Mouse (Mus musculus): ENCODE data around the gene Adgrf5.
"Not testable (repeated sequence)": the region's sequence is repeated elsewhere in the genome, so short reads cannot be mapped to it uniquely, and the experiment has no call there.

Adgrf5 gene

DNA sequence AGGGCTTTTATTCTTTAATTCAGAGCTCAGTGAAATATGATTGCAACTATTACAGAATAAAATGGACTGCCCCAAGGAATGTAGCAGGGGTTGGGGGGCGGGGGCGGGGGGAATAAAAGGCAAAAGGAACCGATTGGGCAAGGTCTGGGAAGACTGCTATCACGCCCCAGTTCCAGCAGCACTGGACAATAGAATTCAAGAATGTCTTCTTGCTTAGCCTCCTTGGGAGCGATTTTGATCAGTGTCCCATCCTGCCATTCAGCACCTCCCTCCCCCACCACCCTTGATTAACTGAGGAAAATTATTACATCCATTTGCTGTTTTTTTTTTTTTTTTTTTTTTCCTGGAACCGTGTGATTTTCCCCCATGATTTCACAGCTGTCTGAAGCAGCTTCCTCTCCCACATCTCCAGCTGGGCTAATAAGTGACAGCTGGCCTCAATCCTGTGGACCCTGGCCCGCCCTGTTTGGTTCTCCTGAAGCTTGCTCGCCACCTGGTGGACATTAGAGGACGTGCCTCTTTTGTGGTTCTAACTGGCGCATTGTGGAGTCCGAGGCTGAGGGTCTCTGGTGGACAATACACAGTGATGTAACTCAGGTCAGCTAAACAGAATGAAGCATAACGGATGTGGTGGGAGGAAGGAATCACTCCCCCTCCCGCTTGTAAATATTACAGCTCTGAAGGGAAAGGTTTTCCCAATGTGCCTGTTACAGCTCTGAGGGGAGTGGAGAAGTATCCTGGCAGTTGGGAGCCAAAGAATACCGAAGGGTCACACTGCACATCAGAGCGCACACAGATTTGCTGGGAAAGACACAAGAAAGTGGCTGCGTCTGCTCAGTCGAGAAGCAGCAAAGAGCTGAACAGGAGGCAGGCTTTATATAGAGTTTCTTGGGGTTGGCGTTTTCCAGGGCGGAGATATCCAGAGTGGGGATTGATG is 100.3 kb downstream of the Adgrf5 start:
- peak; percentile 79 for DNase-seq (ENCODE audit: low read depth, low spot score)

DNA sequence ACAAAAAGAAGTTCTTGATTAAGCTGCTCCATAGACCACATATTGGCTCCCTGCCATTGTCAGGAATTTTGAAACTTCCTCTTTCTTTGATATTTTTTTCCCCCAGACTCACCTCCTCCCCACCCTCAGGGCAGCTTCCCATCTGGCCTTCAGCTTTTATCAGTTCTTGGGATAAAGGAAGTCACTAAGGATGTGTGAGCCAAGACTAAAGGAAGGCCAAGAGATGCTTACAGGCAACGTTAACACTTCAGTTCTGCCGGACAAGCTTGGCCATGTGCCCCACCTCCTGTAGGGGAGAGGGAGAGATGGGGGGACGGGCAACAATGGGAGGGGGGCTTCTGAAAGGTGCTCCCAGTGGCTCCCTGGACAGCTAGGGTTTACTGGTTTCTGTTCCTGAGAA is 109.8 kb downstream of the Adgrf5 start:
- DNase-seq (ENCODE audit: low read depth, low spot score) = no peak

DNA sequence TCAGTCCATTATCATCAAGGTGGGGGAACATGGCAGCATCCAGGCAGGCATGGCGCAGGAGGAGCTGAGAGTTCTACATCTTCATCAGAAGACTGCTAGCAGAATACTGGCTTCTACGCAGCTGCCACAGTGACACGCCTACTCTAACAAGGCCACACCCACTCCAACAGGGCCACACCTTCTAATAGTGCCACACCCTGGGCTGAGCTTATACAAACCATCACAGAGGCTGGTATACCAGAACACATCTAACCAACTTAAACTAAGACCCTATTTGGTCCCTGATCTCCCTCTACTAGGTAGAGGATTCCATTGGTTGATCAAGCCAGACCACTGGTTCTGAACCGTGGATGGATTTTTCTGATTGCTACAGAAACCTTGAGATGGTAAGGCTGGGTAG is 112.3 kb downstream of the Adgrf5 start:
- no peak for DNase-seq (ENCODE audit: low read depth, low spot score)

DNA sequence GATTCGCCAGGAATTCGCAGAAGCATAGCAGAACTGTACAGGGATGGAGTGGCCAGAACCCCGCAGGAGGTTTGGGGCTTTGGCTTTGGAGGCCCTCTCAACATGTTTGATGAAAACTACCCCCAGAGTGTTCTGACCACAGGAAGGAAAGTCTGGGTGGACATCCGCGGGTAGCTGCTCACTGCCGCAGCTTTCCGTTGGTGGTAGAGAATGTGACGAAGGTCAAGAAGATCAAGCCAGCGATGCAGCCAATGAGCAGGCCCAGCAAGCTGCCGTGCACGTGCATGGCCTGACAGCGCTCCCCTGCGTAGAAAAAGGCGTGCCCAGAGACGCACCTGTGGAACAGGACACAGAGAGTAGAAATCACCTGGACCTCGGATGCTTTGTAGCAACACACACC is 114.5 kb downstream of the Adgrf5 start:
- no peak for DNase-seq (ENCODE audit: low read depth, low spot score)

DNA sequence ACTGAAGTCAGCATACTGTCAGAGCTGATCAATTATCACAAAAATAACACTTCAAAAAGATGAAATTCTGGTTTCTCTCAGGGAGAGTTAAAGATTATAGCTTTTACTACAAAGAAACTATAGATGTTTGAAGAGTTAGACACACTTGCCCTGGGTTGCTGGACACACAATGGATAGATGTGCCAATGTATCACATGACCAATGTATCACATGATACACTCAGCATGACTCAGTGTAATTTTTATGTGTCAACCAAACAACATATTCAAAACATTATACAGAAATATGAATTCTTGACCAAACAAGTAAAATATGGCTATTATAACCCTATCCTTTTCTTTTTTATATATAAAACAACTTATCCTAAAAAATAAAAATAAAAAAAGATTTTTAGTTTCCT is 117.4 kb downstream of the Adgrf5 start:
- no peak for DNase-seq (ENCODE audit: low read depth, low spot score)

DNA sequence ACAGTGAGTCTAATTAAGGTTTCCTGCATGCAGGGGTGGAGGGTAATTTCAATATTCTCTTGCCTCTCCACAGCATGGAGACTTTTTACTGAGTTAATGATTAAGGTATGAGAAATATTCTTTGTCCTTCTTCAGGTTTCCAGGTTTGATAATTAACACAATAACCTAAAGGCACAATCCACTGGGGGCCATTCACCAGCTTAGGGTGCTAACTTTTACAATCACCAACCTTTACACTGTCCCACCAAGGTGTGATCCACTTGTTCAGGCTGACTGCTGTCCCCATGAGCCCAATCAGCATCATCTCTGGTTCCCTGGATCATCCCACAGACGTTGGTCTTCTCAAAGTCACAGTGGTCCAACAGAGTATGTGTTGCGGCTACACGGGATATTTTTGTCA is 125.7 kb downstream of the Adgrf5 start:
- no peak for DNase-seq (ENCODE audit: low read depth, low spot score)

DNA sequence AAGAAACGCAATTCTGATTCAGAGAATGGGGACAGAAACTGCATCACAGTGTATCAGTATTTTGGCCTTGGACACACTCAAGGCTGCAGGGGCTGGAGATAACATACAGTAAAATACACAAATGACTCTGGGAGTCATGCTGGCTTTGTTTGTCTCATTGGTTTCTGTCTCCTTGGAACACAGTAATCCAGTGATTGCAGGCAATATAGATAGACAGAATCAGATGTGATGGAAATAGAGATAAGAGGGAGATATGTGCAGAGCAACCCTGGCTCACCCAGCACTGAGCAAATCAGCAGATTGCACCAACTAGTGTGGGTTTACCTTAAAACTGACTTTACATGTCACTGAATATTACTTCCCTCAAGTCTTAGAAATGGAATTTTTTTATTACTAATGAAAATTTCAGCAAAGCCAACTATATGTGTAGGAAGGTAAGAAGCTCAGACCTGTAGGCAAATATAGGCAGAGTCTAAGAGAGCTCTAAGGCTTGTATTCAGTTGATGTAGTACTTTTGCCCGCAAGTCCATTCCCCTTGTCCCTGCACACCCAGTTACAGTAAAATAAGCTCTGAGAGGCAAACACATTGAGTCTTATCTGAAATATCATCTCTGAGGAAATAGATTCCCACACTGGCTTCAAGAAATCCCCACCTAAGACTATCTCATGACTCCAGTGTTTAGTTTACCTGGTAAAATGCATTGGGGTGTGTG is 128.3 kb downstream of the Adgrf5 start:
- no peak for DNase-seq (ENCODE audit: low read depth, low spot score)

DNA sequence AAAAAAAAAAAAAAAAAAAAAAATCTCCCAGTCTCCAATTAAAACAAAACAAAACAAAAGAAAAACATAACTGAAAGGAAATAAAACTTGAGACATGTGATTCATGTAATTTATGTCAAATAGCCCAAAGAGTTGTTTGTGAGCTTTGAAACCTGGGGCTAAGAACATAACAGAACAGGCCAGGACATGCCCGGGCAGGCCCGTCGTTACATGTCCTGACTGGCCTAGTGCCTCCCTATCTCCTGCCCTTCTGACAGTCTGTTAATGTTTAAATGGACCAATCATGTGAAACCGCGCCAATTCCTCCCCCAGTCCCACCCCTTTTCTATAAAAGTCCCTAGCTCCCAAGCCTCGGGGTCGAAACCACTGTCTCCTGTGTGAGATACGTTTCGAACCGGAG is 130.1 kb downstream of the Adgrf5 start:
- not testable (repeated sequence) for DNase-seq (ENCODE audit: low read depth, low spot score)

DNA sequence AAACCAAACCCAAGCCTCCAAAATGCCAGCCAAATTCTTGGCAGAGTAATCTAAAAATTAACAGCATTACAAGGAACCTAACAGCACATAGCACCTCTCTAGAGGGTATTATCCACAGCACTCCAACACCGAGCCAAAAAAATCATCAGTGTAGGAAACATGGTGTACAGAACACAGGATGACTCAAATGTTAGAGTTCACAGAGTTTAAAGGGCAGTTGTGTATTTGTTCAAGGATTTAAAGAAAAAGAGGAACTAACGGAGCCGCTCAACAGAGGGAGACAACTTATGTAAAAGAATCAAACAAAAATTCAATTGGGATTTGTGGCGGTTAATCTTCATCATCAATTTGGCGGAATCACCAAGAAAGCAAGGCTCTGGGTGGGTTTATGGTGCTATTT is 135.3 kb downstream of the Adgrf5 start:
- DNase-seq (ENCODE audit: low read depth, low spot score) = no peak

DNA sequence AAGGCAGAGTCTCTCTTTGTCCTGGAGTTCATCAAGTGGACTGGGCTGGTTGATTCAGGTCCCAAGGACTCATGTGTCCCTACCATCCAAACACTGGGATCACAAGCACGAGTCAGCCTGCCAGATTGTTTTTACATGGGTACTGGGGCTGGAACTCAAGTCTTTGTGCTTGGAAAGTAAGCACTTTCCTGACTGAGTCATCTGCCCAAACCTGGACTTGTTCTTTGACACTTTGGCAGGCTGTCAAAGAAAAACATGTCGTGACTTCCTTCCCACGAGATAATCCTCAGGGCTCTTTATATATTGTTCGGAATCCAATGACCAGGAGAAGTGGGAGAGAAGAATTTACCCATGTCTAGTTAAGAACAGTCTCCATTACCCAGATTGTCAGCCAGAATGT is 137.3 kb downstream of the Adgrf5 start:
- DNase-seq (ENCODE audit: low read depth, low spot score) = no peak

DNA sequence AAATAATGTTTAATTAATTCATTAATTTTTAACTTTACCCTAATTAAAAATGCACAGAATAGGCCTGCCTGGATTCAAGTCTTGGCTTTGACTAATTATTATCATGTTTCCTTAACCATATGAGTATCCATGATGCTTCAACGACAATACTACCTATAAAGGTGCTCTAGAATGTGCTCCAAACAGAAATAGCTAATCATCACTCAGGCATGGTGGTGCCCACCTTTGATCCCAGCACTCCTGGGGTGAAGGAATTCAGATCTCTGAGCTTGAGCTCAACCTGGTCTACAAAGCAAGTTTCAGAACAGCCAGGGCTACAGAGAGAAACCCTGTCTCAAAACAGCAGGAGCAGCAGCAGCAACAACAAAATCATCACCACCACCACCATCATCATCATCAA is 140.3 kb downstream of the Adgrf5 start:
- DNase-seq (ENCODE audit: low read depth, low spot score) = no peak

DNA sequence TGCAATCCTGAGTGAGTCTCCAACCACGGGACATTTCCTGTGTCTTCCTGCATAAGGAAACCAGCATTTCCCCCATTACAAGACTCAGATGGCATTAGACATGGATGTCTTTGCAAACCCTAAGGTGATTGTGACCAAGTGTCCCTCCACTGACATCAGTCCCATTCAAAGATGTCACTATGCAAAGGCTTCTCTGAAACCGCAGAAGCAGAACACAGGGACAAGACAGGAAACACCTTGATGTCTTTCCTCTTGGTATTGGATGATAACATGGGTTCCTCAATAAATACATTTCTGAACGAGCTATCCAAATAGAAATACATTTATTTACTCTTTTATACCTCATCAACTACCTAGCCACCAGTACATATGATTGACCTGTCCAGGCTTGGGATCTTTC is 141.0 kb downstream of the Adgrf5 start:
- DNase-seq (ENCODE audit: low read depth, low spot score) = no peak

DNA sequence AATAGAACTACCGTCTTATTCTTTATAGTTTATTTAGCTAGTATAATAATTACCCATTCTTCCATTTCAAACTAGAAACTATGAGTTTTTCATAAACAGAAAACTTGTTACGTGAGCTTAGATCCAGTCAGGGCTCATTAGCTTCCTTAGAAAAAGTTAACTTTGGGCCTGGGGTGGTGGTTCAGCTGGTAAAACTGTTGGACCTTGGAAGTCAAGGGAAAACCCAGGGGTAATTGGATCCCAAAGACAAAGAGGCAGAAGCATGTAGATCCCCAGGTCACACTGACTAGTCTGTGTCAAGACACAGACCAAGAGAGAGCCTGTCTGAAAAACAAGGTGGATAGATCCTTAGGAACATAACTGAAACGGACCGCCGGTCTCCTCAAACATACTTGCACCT is 141.4 kb downstream of the Adgrf5 start:
- no peak for DNase-seq (ENCODE audit: low read depth, low spot score)

DNA sequence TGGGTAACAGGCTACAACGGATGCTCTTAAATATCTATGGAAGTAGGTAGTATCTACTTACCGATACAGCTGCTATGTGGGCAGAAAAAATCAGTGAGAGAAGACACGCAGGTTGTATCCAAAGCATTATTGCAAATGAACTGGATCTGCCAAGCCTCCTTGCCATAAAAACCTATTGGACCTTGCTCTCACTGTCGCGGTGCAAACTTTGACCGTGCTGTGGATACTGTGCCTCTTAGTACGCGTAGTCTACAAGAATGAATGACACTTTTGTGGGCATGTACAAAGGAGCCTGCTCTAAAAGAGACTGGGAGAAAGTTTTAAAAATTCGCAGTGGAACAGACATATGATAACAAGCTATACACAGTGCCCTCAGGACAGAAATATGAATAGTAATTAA is 142.3 kb downstream of the Adgrf5 start, which contains the start of gene Mep1a:
TSS of gene Mep1a (minus strand) at position 221 of the 400 bp plus-strand sequence.
- DNase-seq (ENCODE audit: low read depth, low spot score) = no peak

DNA sequence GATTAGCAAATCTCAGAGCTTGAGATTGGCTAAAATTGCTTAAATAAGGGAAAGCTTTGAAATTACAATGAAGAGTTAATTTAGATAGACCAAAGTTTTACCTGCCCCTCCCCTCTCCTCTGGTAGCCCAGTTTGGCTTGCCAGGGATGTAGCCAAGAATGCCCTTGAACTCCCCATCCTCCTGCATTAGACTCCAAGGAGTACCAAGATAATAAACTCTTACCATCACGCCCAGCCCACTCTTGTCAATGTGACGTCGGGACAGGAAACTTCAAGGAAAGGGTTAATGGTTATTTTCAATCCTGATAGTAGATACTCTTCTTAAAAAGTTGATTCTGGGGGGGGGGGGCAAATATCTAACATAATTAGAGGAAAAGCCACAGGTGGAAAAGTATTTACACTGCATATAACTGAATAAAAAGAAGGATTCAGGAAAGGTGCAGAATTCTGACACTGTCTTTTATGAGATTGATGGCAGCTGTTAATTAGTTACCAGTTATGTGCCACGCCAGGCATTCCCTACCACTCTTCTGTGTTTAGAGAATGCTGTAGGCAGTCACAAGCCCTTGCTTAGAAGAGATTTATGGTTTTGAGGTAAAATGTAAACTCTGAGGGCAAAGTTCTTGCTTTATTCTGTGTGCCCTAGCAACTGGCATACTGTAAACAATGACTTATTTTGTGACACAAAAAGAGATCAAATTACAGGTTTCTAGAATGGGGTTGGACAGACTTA is 143.8 kb downstream of the Adgrf5 start:
- DNase-seq (ENCODE audit: low read depth, low spot score) = no peak

DNA sequence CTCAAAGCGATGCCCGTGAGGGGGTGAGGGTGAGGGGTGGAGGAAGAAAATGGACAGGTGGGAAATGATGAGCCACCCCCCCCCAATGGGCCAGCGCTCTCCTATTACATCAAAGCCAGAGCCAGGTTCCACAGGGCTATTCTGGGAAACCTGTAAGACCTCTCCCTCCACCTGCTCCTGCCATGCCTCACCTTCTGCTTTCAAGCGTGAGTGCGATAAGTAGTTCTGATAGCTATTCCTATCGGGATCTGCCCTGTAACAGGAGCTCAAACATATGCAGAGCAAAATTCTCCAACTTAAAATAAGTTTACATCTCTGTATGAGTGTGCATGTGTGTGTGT is 144.3 kb downstream of the Adgrf5 start:
- no peak for DNase-seq (ENCODE audit: low read depth, low spot score)
